Mouse (Mus musculus) lung, embryonic 16.5 days (tissue): ENCODE measurements around the gene Slc12a8. TPM values are rescaled to one million over a fixed set of nuclear protein-coding genes. Genes with fewer than 3 reads are reported as not detected.

Experiments used
- ATAC-seq: fragments of 200-750 bp; cut with Nextera tagmentation; 2 replicates; pipeline ENCODE4 v1.8.0; 2017; ENCODE audit warnings: low read depth, mild to moderate bottlenecking, moderate library complexity
- H3K27ac ChIP-seq: fragments of 300-500 bp; sonication (generic); 2 replicates; pipeline ENCODE4 v1.5.1; 2014; ENCODE audit warnings: mild to moderate bottlenecking, control low read depth, low read length
- H3K27me3 ChIP-seq: fragments of 300-500 bp; sonication (generic); 2 replicates; pipeline ENCODE4 v1.6.1; 2014; ENCODE audit warnings: low read depth, low read length, mixed read lengths; ENCODE audit not compliant: control insufficient read depth, insufficient read depth
- H3K36me3 ChIP-seq: fragments of 300-500 bp; sonication (generic); 2 replicates; pipeline ENCODE4 v1.6.1; 2014; ENCODE audit warnings: low read length; ENCODE audit not compliant: control insufficient read depth, insufficient read depth
- H3K4me1 ChIP-seq: fragments of 300-500 bp; sonication (generic); replicated peaks from 2 replicates; pipeline ENCODE4 v1.6.1; 2014; ENCODE audit warnings: low read length, mixed read lengths; ENCODE audit not compliant: control insufficient read depth, insufficient read depth
- H3K4me2 ChIP-seq: fragments of 300-500 bp; sonication (generic); 2 replicates; pipeline ENCODE4 v1.6.1; 2014; ENCODE audit warnings: low read depth, low read length, control low read depth
- H3K4me3 ChIP-seq: fragments of 300-500 bp; sonication (generic); 2 replicates; pipeline ENCODE4 v1.5.1; 2014; ENCODE audit warnings: mild to moderate bottlenecking, low read length, control low read depth
- H3K9ac ChIP-seq: fragments of 300-500 bp; sonication (generic); 2 replicates; pipeline ENCODE4 v1.6.1; 2014; ENCODE audit warnings: low read length, control low read depth
- H3K9me3 ChIP-seq: fragments of 300-500 bp; sonication (generic); 2 replicates; pipeline ENCODE4 v1.6.1; 2016; ENCODE audit warnings: low read length; ENCODE audit not compliant: control insufficient read depth
- WGBS: fragments of 180-500 bp; shearing (Covaris S2); extraction: QIAGEN DNeasy Blood & Tissue Kit; methylation state at CpG from one replicate; pipeline ENCODE4 v1.1.7; 2014; 5-methylcytosine and 5-hydroxymethylcytosine counted together
- polyA plus RNA-seq: library from polyadenylated mRNA; unstranded; fragments of >200 nt; fragmentation: Nextera tagmentation; extraction: Ambion mirVana; gene quantifications from 2 replicates; pipeline ENCODE4 v1.2.1, GENCODE M21; 2015

Gene Slc12a8
- polyA plus RNA-seq, 1 experiment from 2014 or later, result 0.39 TPM

DNA sequence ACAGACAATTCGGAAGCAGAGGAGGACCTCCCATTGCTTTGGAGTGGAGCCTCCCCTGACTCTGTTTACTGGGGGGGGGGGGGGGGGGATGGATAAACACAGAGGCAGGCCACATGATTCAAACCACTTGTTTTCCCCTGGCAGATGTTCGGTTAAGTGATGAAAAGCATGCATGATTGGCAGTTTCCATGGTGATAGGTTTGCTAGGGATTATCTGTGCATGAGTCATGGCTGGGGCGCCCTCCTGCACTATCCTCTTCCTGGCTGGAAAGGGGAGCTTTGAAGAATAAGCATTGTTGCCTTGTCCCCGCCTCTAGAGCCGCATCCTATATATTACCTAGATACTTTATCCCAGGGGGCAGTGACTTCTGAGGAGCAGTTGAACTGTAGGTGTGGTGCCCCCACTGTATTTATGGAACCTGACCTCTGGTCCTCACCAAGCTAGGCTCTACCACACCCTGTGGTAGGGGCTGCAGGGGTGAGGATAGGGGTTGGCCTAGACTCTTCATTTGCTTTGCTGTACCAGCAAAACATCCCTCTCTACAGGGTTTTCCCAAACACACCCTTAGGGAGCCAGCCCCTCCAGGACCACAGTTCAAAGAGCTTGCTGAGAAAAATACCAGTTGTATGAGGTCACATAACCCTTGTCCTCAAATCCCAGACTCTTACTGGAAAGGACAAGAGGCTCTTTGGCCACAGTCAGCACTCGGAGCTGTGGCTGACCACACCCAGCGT is 77.1 kb downstream of the Slc12a8 start:
- ATAC-seq, result peak; percentile 41; the same call in 1 of the 2 replicates

DNA sequence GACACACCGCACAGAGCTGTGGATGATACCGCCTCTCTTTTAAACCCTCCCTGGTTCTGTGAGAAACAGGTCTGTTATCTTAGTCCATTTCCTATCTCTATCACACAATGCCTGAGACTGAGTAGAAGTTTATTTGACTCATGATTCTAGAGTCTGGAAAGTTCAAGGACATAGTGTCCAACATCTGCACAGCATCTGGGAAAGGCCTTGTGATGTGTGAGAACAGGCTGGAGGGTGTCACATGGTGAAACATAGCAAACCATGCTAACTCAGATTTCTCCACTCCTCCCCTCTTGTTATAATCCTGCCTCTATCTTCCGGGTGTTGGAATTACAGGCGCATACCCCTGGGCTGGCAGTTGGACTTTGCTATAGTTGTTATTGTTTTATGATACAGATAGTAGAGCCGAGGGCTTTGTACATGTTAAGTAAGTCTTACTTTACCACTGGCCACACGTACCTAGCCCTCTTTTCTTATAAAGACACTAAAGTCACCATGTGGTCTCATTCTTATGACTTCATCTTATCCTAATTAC is 78.2 kb downstream of the Slc12a8 start:
- H3K4me1 ChIP-seq, result peaks cover 3% of the 10 kb centered on the region; the same call in 1 of the 2 replicates
- H3K4me2 ChIP-seq, result no peak overlapping the region
- 83% methylated on average over 6 of the region's 6 CpGs for WGBS
- H3K9me3 ChIP-seq, result no peaks in the 10 kb centered on the region
- no peak overlapping the region for H3K27ac ChIP-seq
- ATAC-seq, result no peak
- no peak overlapping the region for H3K4me3 ChIP-seq
- no peaks in the 10 kb centered on the region for H3K27me3 ChIP-seq
- no peak overlapping the region for H3K9ac ChIP-seq
- H3K36me3 ChIP-seq, result no peaks in the 10 kb centered on the region

More for the DNA sequence above, 77.1 kb downstream of the Slc12a8 start:
- no peak overlapping the region for H3K4me3 ChIP-seq
- no peaks in the 10 kb centered on the region for H3K9me3 ChIP-seq
- H3K36me3 ChIP-seq, result no peaks in the 10 kb centered on the region
- H3K27me3 ChIP-seq, result no peaks in the 10 kb centered on the region
- H3K9ac ChIP-seq, result no peak overlapping the region
- 52% methylated on average over 7 of the region's 7 CpGs for WGBS
- H3K4me1 ChIP-seq, result peaks cover 3% of the 10 kb centered on the region; the same call in 1 of the 2 replicates
- H3K27ac ChIP-seq, result no peak overlapping the region
- no peak overlapping the region for H3K4me2 ChIP-seq

DNA sequence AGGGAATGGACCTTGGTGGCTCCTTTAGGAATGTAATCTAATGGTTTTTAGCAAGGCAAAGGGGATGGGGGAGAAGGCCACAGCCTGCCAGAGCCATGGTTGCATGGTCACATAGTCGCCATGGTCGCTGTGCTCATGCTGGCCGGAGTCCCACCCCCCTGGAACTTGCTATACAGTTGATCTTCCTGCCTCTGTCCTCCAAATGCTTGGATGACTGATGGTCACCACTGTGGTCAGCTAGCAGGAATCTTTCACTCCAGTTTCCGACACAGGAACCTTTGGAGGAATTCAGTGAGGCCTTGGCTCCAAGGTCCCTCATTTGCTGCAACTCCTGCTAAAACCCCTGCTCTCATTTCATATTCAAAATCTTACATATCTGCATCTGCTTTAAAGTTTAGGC is 79.1 kb downstream of the Slc12a8 start:
- Histone ChIP-seq H3K9ac (no peak overlapping the region), H3K9me3 (no peaks in the 10 kb centered on the region), H3K36me3 (no peaks in the 10 kb centered on the region), H3K27ac (no peak overlapping the region), H3K4me2 (no peak overlapping the region), H3K27me3 (no peaks in the 10 kb centered on the region), H3K4me3 (no peak overlapping the region), H3K4me1 (peaks cover 3% of the 10 kb centered on the region; the same call in 1 of the 2 replicates)
- 82% methylated on average over 4 of the region's 4 CpGs for WGBS
- no peak for ATAC-seq

DNA sequence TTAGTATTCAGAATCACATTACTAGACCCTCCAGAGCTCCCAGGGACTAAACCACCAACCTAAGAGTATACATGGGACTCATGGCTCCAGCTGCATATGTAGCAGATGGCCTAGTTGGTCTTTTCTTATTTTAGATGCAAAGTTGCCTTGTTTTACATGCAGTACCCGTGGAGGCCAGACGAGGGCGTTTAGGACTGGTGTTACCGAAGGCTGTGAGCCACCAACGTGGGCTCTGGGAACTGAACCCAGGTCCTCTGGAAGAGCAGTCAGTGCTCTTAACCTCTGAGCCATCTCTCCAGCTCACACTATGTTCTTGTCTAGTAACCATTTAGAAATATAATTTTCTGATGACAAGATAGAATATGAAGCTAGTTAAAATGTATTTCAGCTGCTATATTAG is 83.1 kb downstream of the Slc12a8 start:
- WGBS, result 20% methylated on average over 5 of the region's 5 CpGs
- Histone ChIP-seq H3K4me1 (no peaks in the 10 kb centered on the region), H3K9ac (no peak overlapping the region), H3K27ac (no peak overlapping the region), H3K4me3 (no peak overlapping the region), H3K27me3 (no peaks in the 10 kb centered on the region), H3K36me3 (no peaks in the 10 kb centered on the region), H3K9me3 (no peaks in the 10 kb centered on the region), H3K4me2 (no peak overlapping the region)
- no peak for ATAC-seq

DNA sequence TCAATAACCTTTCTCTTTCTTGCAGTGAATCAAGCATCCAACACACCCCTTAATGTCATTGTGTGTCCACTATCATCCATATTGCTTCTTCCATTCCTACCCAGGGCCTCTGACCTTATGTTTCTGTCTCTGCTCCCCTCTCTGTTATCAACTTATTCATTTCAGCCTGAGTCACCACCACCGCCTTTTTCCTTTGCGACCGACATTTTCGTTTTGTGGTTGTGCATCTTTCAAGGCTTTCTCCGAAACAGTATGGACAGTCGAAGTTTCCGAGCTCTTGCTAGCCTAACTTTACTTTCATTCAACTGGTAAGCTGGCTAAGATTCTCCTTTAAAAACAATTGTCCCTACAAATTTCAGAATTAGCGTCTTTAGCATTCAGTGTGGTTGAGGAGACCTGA is 84.2 kb downstream of the Slc12a8 start:
- no peaks in the 10 kb centered on the region for H3K36me3 ChIP-seq
- H3K9ac ChIP-seq, result no peak overlapping the region
- no peak for ATAC-seq
- H3K4me3 ChIP-seq, result no peak overlapping the region
- H3K4me1 ChIP-seq, result no peaks in the 10 kb centered on the region
- no peak overlapping the region for H3K4me2 ChIP-seq
- no peaks in the 10 kb centered on the region for H3K9me3 ChIP-seq
- no peaks in the 10 kb centered on the region for H3K27me3 ChIP-seq
- H3K27ac ChIP-seq, result no peak overlapping the region
- WGBS, result 89% methylated on average over 8 of the region's 8 CpGs

DNA sequence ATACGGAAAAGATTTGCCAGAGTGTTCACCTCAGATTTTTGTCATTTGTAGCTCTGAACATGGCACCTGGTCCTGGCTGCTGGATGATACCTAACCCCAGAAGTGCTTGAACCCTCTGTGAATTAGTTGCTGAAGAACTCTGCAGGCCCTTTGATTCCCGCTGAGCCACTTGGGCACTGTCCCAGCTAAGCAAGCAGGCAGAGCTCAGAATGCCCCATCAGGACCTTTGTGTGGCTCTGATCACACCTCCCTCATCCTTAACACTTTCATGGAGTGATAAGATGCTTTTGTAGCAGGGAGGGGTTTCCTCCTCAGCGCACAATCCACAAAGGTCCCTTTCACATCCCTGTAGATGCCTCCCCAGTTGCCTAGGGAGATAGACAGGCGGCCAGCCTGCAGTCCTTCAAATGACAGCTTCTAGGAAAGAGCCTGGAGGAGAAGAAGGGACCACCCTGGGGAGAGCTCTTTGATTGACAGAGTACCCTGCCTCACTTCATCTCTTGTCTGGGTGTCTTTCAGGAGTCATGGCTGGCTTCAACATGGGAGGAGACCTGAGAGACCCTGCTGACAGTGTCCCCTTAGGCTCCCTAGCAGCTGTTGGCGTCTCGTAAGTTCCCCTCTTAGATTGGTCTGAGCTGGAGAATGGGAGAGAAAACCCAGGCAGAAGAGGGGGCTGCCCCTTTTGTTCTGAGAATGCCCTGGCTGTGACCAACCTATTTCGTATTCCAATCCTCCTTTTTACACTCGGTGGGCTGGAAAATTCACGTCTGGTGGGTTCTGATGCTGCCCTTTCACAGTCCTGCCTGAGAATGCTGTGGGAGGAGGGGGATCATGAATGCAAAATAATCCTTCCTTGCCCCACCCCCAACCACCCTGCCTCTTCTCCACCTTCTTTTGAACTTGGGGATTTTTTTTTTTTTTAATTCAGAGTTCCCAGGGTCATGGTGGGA is 88.8 kb downstream of the Slc12a8 start:
- peak; percentile 15; the same call in 1 of the 2 replicates for ATAC-seq
- H3K27ac ChIP-seq, result no peak overlapping the region

DNA sequence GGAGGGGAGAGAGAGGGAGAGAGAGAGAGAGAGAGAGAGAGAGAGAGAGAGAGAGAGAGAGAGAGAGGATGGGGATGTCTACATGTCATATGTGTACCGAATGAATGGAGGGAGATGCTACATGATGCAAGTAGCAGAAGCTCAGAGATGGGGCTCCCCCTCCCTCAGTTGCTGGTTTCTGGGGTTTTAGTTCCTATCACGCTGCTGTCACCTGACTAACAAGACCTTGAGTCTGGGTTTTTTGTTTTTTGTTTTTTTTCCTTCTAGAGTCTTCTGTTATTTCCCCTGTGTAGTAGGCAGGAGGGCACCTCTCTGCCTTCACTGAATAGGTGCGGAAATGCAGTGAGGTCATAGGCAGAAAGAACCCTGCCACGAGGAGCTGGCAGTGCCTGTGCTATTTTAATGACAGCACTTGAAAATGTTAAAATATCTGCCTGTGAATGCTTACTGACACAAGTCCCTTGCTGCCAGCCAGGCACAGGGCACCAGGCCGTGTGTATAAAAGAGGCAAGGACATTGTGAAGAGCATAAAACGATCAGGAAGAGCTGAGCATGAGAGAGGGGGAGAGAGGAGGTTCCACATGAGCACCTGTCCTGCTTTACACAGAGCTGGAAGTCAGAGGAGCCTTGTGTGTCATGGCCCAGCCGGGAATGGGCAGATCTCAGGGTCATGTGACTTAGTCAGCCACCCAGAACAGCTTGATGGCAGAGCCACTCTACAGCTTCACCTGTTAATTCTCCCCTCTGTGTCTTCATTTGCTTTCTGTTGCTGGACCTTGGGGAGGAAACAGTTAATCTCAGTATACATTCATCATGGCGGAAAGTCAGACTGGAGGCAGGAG is 89.8 kb downstream of the Slc12a8 start:
- H3K9me3 ChIP-seq, result no peaks in the 10 kb centered on the region
- no peaks in the 10 kb centered on the region for H3K27me3 ChIP-seq
- H3K27ac ChIP-seq, result no peak overlapping the region
- peak; percentile 49; the same call in 1 of the 2 replicates for ATAC-seq
- no peak overlapping the region for H3K9ac ChIP-seq
- H3K4me2 ChIP-seq, result no peak overlapping the region
- no peaks in the 10 kb centered on the region for H3K36me3 ChIP-seq
- 55% methylated on average over 8 of the region's 8 CpGs for WGBS
- H3K4me1 ChIP-seq, result 0 out of 2 replicates have a peak, but pooled peaks cover 2% of the 10 kb centered on the region
- no peak overlapping the region for H3K4me3 ChIP-seq

More for the DNA sequence above, 88.8 kb downstream of the Slc12a8 start:
- Histone ChIP-seq H3K4me1 (no peaks in the 10 kb centered on the region), H3K9ac (no peak overlapping the region), H3K36me3 (no peaks in the 10 kb centered on the region), H3K9me3 (no peaks in the 10 kb centered on the region), H3K4me3 (no peak overlapping the region), H3K27me3 (no peaks in the 10 kb centered on the region), H3K4me2 (no peak overlapping the region)
- WGBS, result 35% methylated on average over 9 of the region's 9 CpGs

DNA sequence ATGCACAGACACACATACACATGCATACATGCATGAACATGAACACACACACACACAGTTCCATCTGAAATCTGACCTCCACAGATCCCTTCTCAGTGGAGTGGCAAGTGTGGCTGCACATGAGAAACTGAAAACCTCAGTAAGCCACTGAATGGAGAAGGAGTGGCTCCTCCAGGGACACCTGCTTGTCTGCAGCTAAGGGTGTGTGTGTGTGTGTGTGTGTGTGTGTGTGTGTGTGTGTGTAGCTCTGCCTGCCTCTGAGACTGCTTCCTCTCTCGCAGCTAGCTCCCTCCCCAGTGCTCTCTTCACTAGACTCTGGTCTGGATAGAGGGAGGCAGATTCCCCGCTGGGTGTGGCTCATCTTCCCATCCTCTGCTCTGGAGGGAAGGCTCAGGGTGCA is 92.4 kb downstream of the Slc12a8 start:
- WGBS, result 65% methylated on average over 2 of the region's 2 CpGs
- no peak overlapping the region for H3K4me3 ChIP-seq
- no peak overlapping the region for H3K27ac ChIP-seq
- no peaks in the 10 kb centered on the region for H3K27me3 ChIP-seq
- H3K4me2 ChIP-seq, result no peak overlapping the region
- no peak overlapping the region for H3K9ac ChIP-seq
- no peak for ATAC-seq
- H3K9me3 ChIP-seq, result no peaks in the 10 kb centered on the region
- H3K4me1 ChIP-seq, result peaks cover 2% of the 10 kb centered on the region; the same call in 1 of the 2 replicates
- H3K36me3 ChIP-seq, result no peaks in the 10 kb centered on the region
